Mouse (Mus musculus): ENCODE data around the gene Dtx4. TPM values are rescaled to one million over a fixed set of nuclear protein-coding genes. Genes with fewer than 3 reads are reported as not detected.

Gene Dtx4
- total and polyA plus RNA-seq, 3 experiments = 16.4 to 30.5 (median 21.2) TPM

GRCm38 (mm10) chr19:12435750-12436524, 65.3 kb downstream of the Dtx4 start:
- Histone ChIP-seq H3K36me3 (replicated peaks in 1 of 2; ENCODE audit: control insufficient read depth in 1 of 2, insufficient read depth in 1 of 2, low read length in 1 of 2) (no peaks in the 10 kb centered on the region), H3K4me3 (replicated peaks in 1 of 3; ENCODE audit: low read depth in 2 of 3, low read length in 2 of 3, poor library complexity in 1 of 3) (peak overlapping the region in 1 of 3 experiments; percentile 39), H3K27me3 (replicated peaks) (no peaks in the 10 kb centered on the region), H3K9ac (ENCODE audit: insufficient read depth, low read depth) (peak overlapping the region; percentile 74), H3K9me3 (replicated peaks; ENCODE audit: low read length) (peaks cover 2% of the 10 kb centered on the region), H3K4me1 (ENCODE audit: control insufficient read depth in 1 of 2, insufficient read depth in 2 of 2) (peaks cover 22 to 51% of the 10 kb centered on the region in 2 experiments), H3K27ac (ENCODE audit: insufficient read depth, low read depth) (peak overlapping the region; percentile 99), H3K79me2 (replicated peaks; ENCODE audit: control insufficient read depth, extremely low read depth, insufficient read depth, poor library complexity, severe bottlenecking) (no peaks in the 10 kb centered on the region), H3K4me2 (ENCODE audit: insufficient read depth, low read depth, poor library complexity, severe bottlenecking) (peak overlapping the region; percentile 43)
- no peak for DNase-seq (ENCODE audit: extremely low read depth)
- TF ChIP-seq BHLHE40 (IDR thresholded peaks at IDR 0.05; ENCODE audit: low read depth, low read length) = peak; percentile 53; the same call in 1 of the 2 replicates
- no peak for TF ChIP-seq HCFC1 (IDR thresholded peaks at IDR 0.05; ENCODE audit: low read depth, low read length)
- no peak for TF ChIP-seq MAX (IDR thresholded peaks at IDR 0.05; ENCODE audit: low read length)
- no peak for TF ChIP-seq CHD2 (IDR thresholded peaks at IDR 0.05; ENCODE audit: low read length)
- no peak for TF ChIP-seq SMC3 (IDR thresholded peaks at IDR 0.05; ENCODE audit: low read depth, low read length)
- no peak for TF ChIP-seq USF1 (IDR thresholded peaks at IDR 0.05; ENCODE audit: low read depth, low read length)
- dilution Hi-C loops (cut with MboI; ENCODE audit: extremely low pct_ligation_motif_present, extremely low pct_unique_long_range_greater_than_20kb, low sequenced_read_pairs) (no loop called here), in situ Hi-C loops (cut with MboI; ENCODE audit: low pct_ligation_motif_present, low pct_unique_long_range_greater_than_20kb, low sequenced_read_pairs) (loop anchor here (10.0 kb wide), 2 partner anchors 149 to 301 kb away; no protein-coding TSS in a partner anchor)

- dilution Hi-C loops (cut with MboI; ENCODE audit: extremely low pct_ligation_motif_present, extremely low pct_unique_long_range_greater_than_20kb, low sequenced_read_pairs) = no loop called here
- Histone ChIP-seq H3K9me3 (replicated peaks; ENCODE audit: low read length) (peaks cover 2% of the 10 kb centered on the region), H3K4me1 (ENCODE audit: control insufficient read depth in 1 of 2, insufficient read depth in 2 of 2) (peaks cover 22 to 45% of the 10 kb centered on the region in 2 experiments), H3K79me2 (replicated peaks; ENCODE audit: control insufficient read depth, extremely low read depth, insufficient read depth, poor library complexity, severe bottlenecking) (no peaks in the 10 kb centered on the region), H3K27me3 (replicated peaks) (no peaks in the 10 kb centered on the region), H3K36me3 (replicated peaks in 1 of 2; ENCODE audit: control insufficient read depth in 1 of 2, insufficient read depth in 1 of 2, low read length in 1 of 2) (no peaks in the 10 kb centered on the region), H3K4me3 (replicated peaks in 1 of 3; ENCODE audit: low read depth in 2 of 3, low read length in 2 of 3, poor library complexity in 1 of 3) (no peak overlapping the region), H3K4me2 (ENCODE audit: insufficient read depth, low read depth, poor library complexity, severe bottlenecking) (peak overlapping the region; percentile 43), H3K27ac (ENCODE audit: insufficient read depth, low read depth) (peak overlapping the region; percentile 99), H3K9ac (ENCODE audit: insufficient read depth, low read depth) (peak overlapping the region; percentile 74; the same call in 1 of the 2 replicates)
- peak; percentile 98 for DNase-seq (ENCODE audit: extremely low read depth)
- in situ Hi-C loops (cut with MboI; ENCODE audit: low pct_ligation_motif_present, low pct_unique_long_range_greater_than_20kb, low sequenced_read_pairs) = loop anchor here (10.0 kb wide), 2 partner anchors 150 to 300 kb away; no protein-coding TSS in a partner anchor
- peak; percentile 86 for TF ChIP-seq MYC (IDR thresholded peaks at IDR 0.05; ENCODE audit: low read depth, low read length)
- 0 out of 2 replicates have a peak, but pooled peaks have one; percentile 24 for TF ChIP-seq CHD1 (IDR thresholded peaks at IDR 0.05; ENCODE audit: low read depth, low read length)
- TF ChIP-seq RAD21 (IDR thresholded peaks at IDR 0.05; ENCODE audit: low read depth, low read length) = no peak; the same call in none of the 2 replicates
- TF ChIP-seq SIN3A (IDR thresholded peaks at IDR 0.05; ENCODE audit: low read length) = peak; percentile 90
- peak; percentile 4; the same call in 1 of the 2 replicates for TF ChIP-seq ZMIZ1 (IDR thresholded peaks at IDR 0.05; ENCODE audit: low read depth, low read length)
- no peak for TF ChIP-seq JUN (IDR thresholded peaks at IDR 0.05; ENCODE audit: insufficient read depth, low read depth, low read length)
- TF ChIP-seq HCFC1 (IDR thresholded peaks at IDR 0.05; ENCODE audit: low read depth, low read length) = no peak
- peak; percentile 70 for TF ChIP-seq RCOR1 (conservative IDR thresholded peaks at IDR 0.05; ENCODE audit: low read depth, low read length)
- TF ChIP-seq USF1 (IDR thresholded peaks at IDR 0.05; ENCODE audit: low read depth, low read length) = no peak
- TF ChIP-seq JUND (conservative IDR thresholded peaks at IDR 0.05; ENCODE audit: low read depth, low read length) = peak; percentile 78
- TF ChIP-seq CHD2 (IDR thresholded peaks at IDR 0.05; ENCODE audit: low read length) = peak; percentile 79
- 0 out of 2 replicates have a peak, but pooled peaks have one; percentile 30 for TF ChIP-seq NELFE (IDR thresholded peaks at IDR 0.05; ENCODE audit: low read depth, low read length)
- TF ChIP-seq USF2 (conservative IDR thresholded peaks at IDR 0.05; ENCODE audit: low read depth, low read length) = peak; percentile 15; the same call in 1 of the 2 replicates
- TF ChIP-seq KAT2A (IDR thresholded peaks at IDR 0.05; ENCODE audit: insufficient replicate concordance, low read length) = 0 out of 2 replicates have a peak, but pooled peaks have one; percentile 25
- peak; percentile 90 for TF ChIP-seq BHLHE40 (IDR thresholded peaks at IDR 0.05; ENCODE audit: low read depth, low read length)
- TF ChIP-seq POLR2A (IDR thresholded peaks at IDR 0.05; ENCODE audit: low read depth, low read length) = peak; percentile 23; the same call in 1 of the 2 replicates
- peak; percentile 88 for TF ChIP-seq MAFK (IDR thresholded peaks at IDR 0.05; ENCODE audit: insufficient replicate concordance, low read length)
- no peak for TF ChIP-seq UBTF (IDR thresholded peaks at IDR 0.05; ENCODE audit: low read depth, low read length)
- no peak for TF ChIP-seq ELF1 (IDR thresholded peaks at IDR 0.05; ENCODE audit: low read depth, low read length)
- no peak for TF ChIP-seq NRF1 (IDR thresholded peaks at IDR 0.05; ENCODE audit: low read depth, low read length)
- no peak for TF ChIP-seq MAZ (IDR thresholded peaks at IDR 0.05; ENCODE audit: low read depth, low read length)
- TF ChIP-seq MXI1 (IDR thresholded peaks at IDR 0.05; ENCODE audit: low read depth, low read length) = no peak; the same call in 1 of the 2 replicates
- peak; percentile 97 for TF ChIP-seq MEF2A (IDR thresholded peaks at IDR 0.05; ENCODE audit: borderline replicate concordance, low read depth, low read length)
- no peak for TF ChIP-seq CTCF (conservative IDR thresholded peaks at IDR 0.05 in 1 of 2, IDR thresholded peaks at IDR 0.05 in 1 of 2; ENCODE audit: low read depth in 2 of 2, low read length in 2 of 2)
- 0 out of 2 replicates have a peak, but pooled peaks have one; percentile 68 for TF ChIP-seq MAX (IDR thresholded peaks at IDR 0.05; ENCODE audit: low read length)
- 0 out of 2 replicates have a peak, but pooled peaks have one; percentile 60 for TF ChIP-seq TBP (conservative IDR thresholded peaks at IDR 0.05; ENCODE audit: low read depth, low read length)
- no peak for TF ChIP-seq ZC3H11A (IDR thresholded peaks at IDR 0.05; ENCODE audit: low read depth, low read length)
- no peak for TF ChIP-seq ZKSCAN1 (IDR thresholded peaks at IDR 0.05; ENCODE audit: borderline replicate concordance, low read depth, low read length)
Measured at GRCm38 (mm10) chr19:12435011-12435416, 66.2 kb downstream of the Dtx4 start.

All from CH12.LX (cell line).